Mouse (Mus musculus) kidney, postnatal 0 days (tissue): Measurements from ENCODE around the gene Pex11a. TPM values are rescaled to one million over a fixed set of nuclear protein-coding genes. Genes with fewer than 3 reads are reported as not detected.
A peak's percentile ranks its signal among the peaks of the same experiment; 100 is the strongest.

ENCODE experiments used
- ATAC-seq: fragments of 200-750 bp; cut with Nextera tagmentation; replicated peaks from 2 replicates; pipeline ENCODE4 v1.8.0; 2017; ENCODE audit warnings: low read depth, moderate number of reproducible peaks, moderate TSS enrichment, moderate library complexity; ENCODE audit not compliant: low FRiP score
- DNase-seq: peaks from one replicate; pipeline ENCODE4 v3.0.0-alpha.2; 2016; ENCODE audit warnings: low spot score
- H3K27ac ChIP-seq: fragments of 300-500 bp; sonication (generic); 2 replicates; pipeline ENCODE4 v1.5.1; 2014; ENCODE audit warnings: mild to moderate bottlenecking
- H3K27me3 ChIP-seq: fragments of 300-500 bp; sonication (generic); 2 replicates; pipeline ENCODE4 v1.6.1; 2014; ENCODE audit warnings: low read length, mixed read lengths; ENCODE audit not compliant: insufficient read depth
- H3K36me3 ChIP-seq: fragments of 300-500 bp; sonication (generic); 2 replicates; pipeline ENCODE4 v1.6.1; 2014; ENCODE audit warnings: low read length, mixed read lengths; ENCODE audit not compliant: insufficient read depth
- H3K4me1 ChIP-seq: fragments of 300-500 bp; sonication (generic); replicated peaks from 2 replicates; pipeline ENCODE4 v1.6.1; 2014; ENCODE audit warnings: antibody characterized with exemption, low read length, mixed read lengths; ENCODE audit not compliant: insufficient read depth
- H3K4me2 ChIP-seq: fragments of 300-500 bp; sonication (generic); 2 replicates; pipeline ENCODE4 v1.6.1; 2014; ENCODE audit warnings: mild to moderate bottlenecking, low read length, moderate library complexity, mixed read lengths
- H3K4me3 ChIP-seq: fragments of 300-500 bp; sonication (generic); replicated peaks from 2 replicates; pipeline ENCODE4 v1.5.1; 2014; ENCODE audit warnings: low read depth, low read length
- H3K9ac ChIP-seq: fragments of 300-500 bp; sonication (generic); 2 replicates; pipeline ENCODE4 v1.6.1; 2014; ENCODE audit warnings: low read depth, low read length
- H3K9me3 ChIP-seq: fragments of 300-500 bp; sonication (generic); replicated peaks from 2 replicates; pipeline ENCODE4 v1.6.1; 2016; ENCODE audit warnings: low read length, inconsistent platforms, mixed read lengths
- CTCF ChIP-seq: IDR thresholded peaks from 2 replicates; pipeline ENCODE4 v1.5.1; 2016; ENCODE audit warnings: antibody characterized with exemption, low read depth, mild to moderate bottlenecking, moderate library complexity
- WGBS: fragments of 180-500 bp; shearing (Covaris S2); extraction: QIAGEN DNeasy Blood & Tissue Kit; methylation state at CpG from one replicate; pipeline ENCODE4 v1.1.7; 2014; 5-methylcytosine and 5-hydroxymethylcytosine counted together
- polyA plus RNA-seq: library from polyadenylated mRNA; unstranded; fragments of >200 nt; fragmentation: Nextera tagmentation; extraction: Ambion mirVana; gene quantifications from 2 replicates; pipeline ENCODE4 v1.2.1, GENCODE M21; 2015

Pex11a gene
- polyA plus RNA-seq, 1 experiment from 2014 or later = 21.2 TPM

DNA sequence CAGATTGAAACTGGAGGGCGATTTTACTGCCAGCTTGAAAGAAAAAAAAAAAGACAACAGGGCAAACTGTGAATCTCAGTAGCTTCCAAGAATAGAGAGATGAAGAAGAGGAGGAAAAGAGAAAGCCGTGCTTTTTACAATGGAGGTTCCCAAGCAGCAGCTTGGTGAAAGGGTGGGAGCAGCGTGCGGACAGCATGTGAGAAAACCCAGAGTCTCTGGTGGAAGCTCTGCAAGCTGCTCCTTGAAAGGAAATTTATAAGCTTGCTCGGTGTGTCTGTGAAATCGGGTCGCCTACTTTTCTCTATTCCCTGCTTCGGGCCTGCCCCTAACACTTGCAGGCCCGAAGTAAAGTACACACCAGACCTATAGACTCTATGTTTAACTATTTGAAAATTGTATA lies 1.1 kb upstream of the Pex11a start:
- no peaks in the 10 kb centered on the region for H3K27me3 ChIP-seq
- H3K4me2 ChIP-seq = no peak overlapping the region
- H3K36me3 ChIP-seq = no peaks in the 10 kb centered on the region
- DNase-seq (no peak), ATAC-seq (no peak)
- no peak overlapping the region for H3K27ac ChIP-seq
- H3K9me3 ChIP-seq = no peaks in the 10 kb centered on the region
- H3K4me1 ChIP-seq = no peaks in the 10 kb centered on the region
- no peak for TF ChIP-seq CTCF
- no peak overlapping the region for H3K9ac ChIP-seq
- H3K4me3 ChIP-seq = no peak overlapping the region
- WGBS = 90% methylated on average over 9 of the region's 9 CpGs

GRCm38 (mm10) chr7:79742277-79742658 lies 663 bp downstream of the Pex11a start:
- no peak for TF ChIP-seq CTCF
- Histone ChIP-seq H3K4me3 (peak overlapping the region; percentile 60), H3K9ac (peak overlapping the region; percentile 64), H3K27me3 (no peaks in the 10 kb centered on the region), H3K4me1 (no peaks in the 10 kb centered on the region), H3K9me3 (no peaks in the 10 kb centered on the region), H3K36me3 (no peaks in the 10 kb centered on the region), H3K4me2 (peak overlapping the region; percentile 95), H3K27ac (no peak overlapping the region)
- WGBS = 17% methylated on average over 11 of the region's 11 CpGs
- DNase-seq (no peak), ATAC-seq (no peak)

DNA sequence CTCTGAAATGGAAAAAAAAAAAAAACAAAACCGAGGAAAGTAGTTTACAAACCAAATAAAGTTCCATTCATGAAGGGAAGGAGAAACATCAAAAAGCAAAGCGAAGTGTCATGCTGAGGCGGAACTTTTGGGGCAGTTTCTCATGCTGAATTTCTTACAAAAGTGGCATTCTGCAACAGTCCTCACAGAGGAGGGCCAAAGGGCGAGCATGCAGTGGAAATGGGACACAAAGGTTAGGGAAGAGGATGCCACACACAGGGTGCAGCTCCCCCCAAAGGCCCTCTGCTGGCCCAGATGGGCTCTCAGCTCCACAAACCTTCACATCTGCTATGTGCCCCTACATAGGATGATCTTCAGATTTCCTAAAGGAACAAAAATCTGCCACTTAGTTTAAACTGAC lies 2.7 kb downstream of the Pex11a start:
- no peaks in the 10 kb centered on the region for H3K4me1 ChIP-seq
- TF ChIP-seq CTCF = no peak
- DNase-seq (no peak), ATAC-seq (no peak)
- no peaks in the 10 kb centered on the region for H3K27me3 ChIP-seq
- no peak overlapping the region for H3K9ac ChIP-seq
- H3K36me3 ChIP-seq = no peaks in the 10 kb centered on the region
- no peak overlapping the region for H3K4me2 ChIP-seq
- 82% methylated on average over 4 of the region's 4 CpGs for WGBS
- H3K27ac ChIP-seq = no peak overlapping the region
- H3K4me3 ChIP-seq = no peak overlapping the region
- H3K9me3 ChIP-seq = no peaks in the 10 kb centered on the region

GRCm38 (mm10) chr7:79738913-79739312 lies 4.0 kb downstream of the Pex11a start:
- ATAC-seq (no peak), DNase-seq (no peak)
- H3K9me3 ChIP-seq = no peaks in the 10 kb centered on the region
- no peak for TF ChIP-seq CTCF
- H3K4me1 ChIP-seq = no peaks in the 10 kb centered on the region
- no peak overlapping the region for H3K9ac ChIP-seq
- no peak overlapping the region for H3K27ac ChIP-seq
- H3K27me3 ChIP-seq = no peaks in the 10 kb centered on the region
- H3K4me2 ChIP-seq = no peak overlapping the region
- H3K36me3 ChIP-seq = no peaks in the 10 kb centered on the region
- no peak overlapping the region for H3K4me3 ChIP-seq
- 83% methylated on average over 2 of the region's 2 CpGs for WGBS

DNA sequence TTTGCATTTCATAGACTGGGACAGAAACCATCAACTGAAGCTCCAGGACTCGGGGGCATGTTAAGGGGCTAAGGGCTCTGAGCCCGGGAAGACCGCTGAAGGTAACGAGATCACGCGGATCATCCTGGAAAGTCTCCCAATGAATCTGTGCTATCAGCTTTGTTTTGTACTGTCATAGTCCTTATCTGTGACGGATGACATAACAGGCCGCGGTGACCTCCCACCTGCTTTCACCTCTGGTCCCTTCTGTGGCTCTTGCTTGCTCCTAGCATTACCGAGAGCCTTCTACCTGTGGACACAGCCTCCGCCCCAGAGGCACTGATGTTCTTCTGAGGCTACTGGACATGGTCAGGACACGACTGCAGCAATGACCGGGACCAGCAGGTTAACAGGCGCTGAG lies 6.4 kb downstream of the Pex11a start:
- Histone ChIP-seq H3K4me2 (no peak overlapping the region), H3K9me3 (no peaks in the 10 kb centered on the region), H3K4me1 (no peaks in the 10 kb centered on the region), H3K36me3 (no peaks in the 10 kb centered on the region), H3K27me3 (no peaks in the 10 kb centered on the region), H3K4me3 (no peak overlapping the region), H3K9ac (no peak overlapping the region), H3K27ac (no peak overlapping the region)
- WGBS = 89% methylated on average over 14 of the region's 14 CpGs
- no peak for ATAC-seq
- DNase-seq = no peak
- TF ChIP-seq CTCF = no peak

DNA sequence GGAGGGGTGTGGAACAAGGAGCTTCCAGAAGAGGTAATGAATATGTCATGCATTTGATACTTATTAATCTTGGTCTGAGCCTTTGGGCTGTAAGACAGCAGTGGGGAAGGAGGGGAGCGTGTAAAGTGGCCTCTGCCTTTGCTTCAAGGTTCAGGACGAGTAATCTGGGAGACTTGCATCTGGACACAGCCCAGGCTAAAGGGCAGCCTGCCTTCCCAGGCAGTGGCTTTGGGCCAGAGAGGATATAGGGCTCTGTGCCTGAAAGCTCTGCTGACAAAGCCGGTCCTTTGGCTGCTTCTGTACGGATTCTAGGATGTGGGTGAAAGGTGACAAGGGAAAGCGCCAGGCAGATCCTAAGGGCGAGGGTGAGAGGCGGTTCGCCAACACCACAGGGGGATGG lies 8.4 kb downstream of the Pex11a start:
- Histone ChIP-seq H3K27me3 (no peaks in the 10 kb centered on the region), H3K4me1 (no peaks in the 10 kb centered on the region), H3K9ac (no peak overlapping the region), H3K36me3 (no peaks in the 10 kb centered on the region), H3K9me3 (no peaks in the 10 kb centered on the region), H3K4me2 (no peak overlapping the region), H3K4me3 (no peak overlapping the region), H3K27ac (peak overlapping the region; percentile 72; the same call in 1 of the 2 replicates)
- WGBS = 61% methylated on average over 8 of the region's 8 CpGs
- DNase-seq (peak; percentile 44), ATAC-seq (peak; percentile 92)
- no peak for TF ChIP-seq CTCF

- H3K27ac ChIP-seq = no peak within 1 kb of the TSS
- no peak within 1 kb of the TSS for H3K4me2 ChIP-seq
- H3K4me3 ChIP-seq = no peak within 1 kb of the TSS
- WGBS = 80% methylated on average over 4 of the region's 4 CpGs
- TF ChIP-seq CTCF = no peak
- no peak within 1 kb of the TSS for H3K9ac ChIP-seq
- H3K9me3 ChIP-seq = no peaks in the 10 kb centered on the region
- H3K27me3 ChIP-seq = no peaks in the 10 kb centered on the region
- no peaks in the 10 kb centered on the region for H3K4me1 ChIP-seq
- no peaks in the 10 kb centered on the region for H3K36me3 ChIP-seq
- DNase-seq (no peak), ATAC-seq (no peak)
These were observed 10.3 kb downstream of the Pex11a start, which contains the start of gene Plin1 for GRCm38 (mm10) chr7:79732622-79733021. Plin1 (minus strand) TSS chr7:79732903.
